Mouse (Mus musculus): Measurements from ENCODE around the gene Mgea5. TPM values are rescaled to one million over a fixed set of nuclear protein-coding genes. Genes with fewer than 3 reads are reported as not detected.

Mgea5 gene
- total and polyA plus RNA-seq, 3 experiments, result 54.4 to 67.0 TPM; not detected in 1

DNA sequence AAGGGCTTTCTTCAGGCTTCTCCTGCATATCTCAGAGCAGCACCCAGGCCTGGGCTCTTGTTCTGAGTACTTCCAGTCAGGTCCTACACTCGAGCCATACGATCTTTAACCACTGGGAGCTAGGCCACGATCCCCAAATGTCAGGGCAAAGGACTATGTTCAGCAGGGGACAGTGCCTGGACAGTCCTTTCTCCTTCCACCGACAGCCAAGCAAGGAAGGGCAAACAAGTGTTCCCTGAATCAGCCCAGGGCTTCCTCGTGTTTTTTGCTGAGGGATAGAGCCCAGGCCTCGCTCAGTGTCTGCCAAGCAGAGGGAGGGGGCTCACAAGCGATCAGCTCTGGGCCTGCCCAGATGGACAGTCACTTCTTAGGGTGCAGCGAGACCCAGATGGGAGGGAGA, 53.6 kb downstream of the Mgea5 start:
- no peaks in the 10 kb centered on the region for H3K79me2 ChIP-seq (ENCODE audit: control insufficient read depth, insufficient read depth, low read length, poor library complexity)
- no peaks in the 10 kb centered on the region for H3K4me1 ChIP-seq (ENCODE audit: control insufficient read depth in 1 of 2, insufficient read depth in 2 of 2, low read length in 2 of 2)
- TF ChIP-seq ZMIZ1 (IDR thresholded peaks at IDR 0.05; ENCODE audit: low read depth, low read length) (no peak), TBP (IDR thresholded peaks at IDR 0.05; ENCODE audit: low read depth, low read length) (no peak), MYC (IDR thresholded peaks at IDR 0.05; ENCODE audit: low read depth, low read length) (no peak), GATA1 (IDR thresholded peaks at IDR 0.05; ENCODE audit: low read depth, low read length) (no peak), POLR2AphosphoS5 (IDR thresholded peaks at IDR 0.05; ENCODE audit: borderline replicate concordance, low read depth, low read length) (no peak)
- no peak overlapping the region for H3K27ac ChIP-seq (ENCODE audit: control insufficient read depth, low read depth, low read length)
- no peak overlapping the region for H3K9ac ChIP-seq (ENCODE audit: control insufficient read depth, low read depth, low read length, poor library complexity, severe bottlenecking)
- no peaks in the 10 kb centered on the region for H3K9me3 ChIP-seq (replicated peaks; ENCODE audit: insufficient read depth, low read length)
- H3K27me3 ChIP-seq (ENCODE audit: control insufficient read depth in 1 of 2, insufficient read depth in 2 of 2, low read length in 2 of 2), result peaks cover 6 to 8% of the 10 kb centered on the region in 2 experiments
- no peak for DNase-seq (ENCODE audit: low read depth, low spot score)
- H3K4me3 ChIP-seq (ENCODE audit: control insufficient read depth in 1 of 2, insufficient read depth in 1 of 2, low read depth in 2 of 2, low read length in 2 of 2), result no peak overlapping the region
- no peaks in the 10 kb centered on the region for H3K36me3 ChIP-seq (ENCODE audit: control insufficient read depth in 1 of 2, insufficient read depth in 2 of 2, low read length in 2 of 2)

DNA sequence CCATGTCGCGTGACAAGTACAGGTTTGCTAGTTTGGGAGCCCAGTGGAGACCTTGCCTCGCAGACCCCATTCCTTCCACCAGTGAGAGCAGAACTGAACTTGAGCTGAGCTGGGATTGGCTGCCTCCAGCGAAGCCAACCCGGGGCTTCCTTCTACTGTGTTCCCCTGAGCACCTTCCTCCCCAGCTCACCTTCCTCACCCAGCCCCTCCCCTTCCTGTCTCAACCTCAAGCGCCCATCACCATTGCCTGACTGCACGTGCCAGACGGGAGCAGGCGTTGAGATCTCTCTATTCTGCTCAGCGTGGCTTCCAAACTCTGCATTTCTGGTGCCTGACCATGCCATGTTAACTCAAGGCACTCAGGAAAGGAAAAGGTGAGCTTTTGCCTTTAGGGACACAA, 56.4 kb downstream of the Mgea5 start:
- no peak overlapping the region for H3K4me3 ChIP-seq (ENCODE audit: control insufficient read depth in 1 of 2, insufficient read depth in 1 of 2, low read depth in 2 of 2, low read length in 2 of 2)
- H3K27me3 ChIP-seq (ENCODE audit: control insufficient read depth in 1 of 2, insufficient read depth in 2 of 2, low read length in 2 of 2), result no peaks in the 10 kb centered on the region; a peak in 2 of 4 replicates
- TF ChIP-seq NRF1 (IDR thresholded peaks at IDR 0.05; ENCODE audit: insufficient read depth, low read depth, low read length, poor library complexity, severe bottlenecking) (no peak), MEF2A (IDR thresholded peaks at IDR 0.05; ENCODE audit: extremely low read depth, insufficient replicate concordance, low read depth, low read length, poor library complexity, severe bottlenecking) (no peak), CHD1 (IDR thresholded peaks at IDR 0.05; ENCODE audit: low read depth, low read length) (no peak), SIN3A (IDR thresholded peaks at IDR 0.05; ENCODE audit: low read length) (no peak), UBTF (IDR thresholded peaks at IDR 0.05; ENCODE audit: borderline replicate concordance, insufficient read depth, low read depth, low read length) (no peak), TBP (IDR thresholded peaks at IDR 0.05; ENCODE audit: low read depth, low read length) (no peak), POLR2AphosphoS2 (IDR thresholded peaks at IDR 0.05; ENCODE audit: low read length) (no peak), GABPA (IDR thresholded peaks at IDR 0.05; ENCODE audit: low read depth, low read length) (no peak), E2F4 (IDR thresholded peaks at IDR 0.05; ENCODE audit: borderline replicate concordance, low read depth, low read length) (no peak), RAD21 (IDR thresholded peaks at IDR 0.05; ENCODE audit: low read depth, low read length) (no peak)
- H3K4me1 ChIP-seq (ENCODE audit: control insufficient read depth in 1 of 2, insufficient read depth in 2 of 2, low read length in 2 of 2), result no peaks in the 10 kb centered on the region
- no peaks in the 10 kb centered on the region for H3K79me2 ChIP-seq (ENCODE audit: control insufficient read depth, insufficient read depth, low read length, poor library complexity)
- no peak overlapping the region for H3K9ac ChIP-seq (ENCODE audit: control insufficient read depth, low read depth, low read length, poor library complexity, severe bottlenecking)
- H3K27ac ChIP-seq (ENCODE audit: control insufficient read depth, low read depth, low read length), result no peak overlapping the region
- no peaks in the 10 kb centered on the region for H3K9me3 ChIP-seq (replicated peaks; ENCODE audit: insufficient read depth, low read length)
- DNase-seq (ENCODE audit: low read depth, low spot score), result no peak
- no peaks in the 10 kb centered on the region for H3K36me3 ChIP-seq (ENCODE audit: control insufficient read depth in 1 of 2, insufficient read depth in 2 of 2, low read length in 2 of 2)

All from MEL (cell line).